Mouse (Mus musculus): ENCODE data around the gene Tfec.

The Tfec gene

DNA sequence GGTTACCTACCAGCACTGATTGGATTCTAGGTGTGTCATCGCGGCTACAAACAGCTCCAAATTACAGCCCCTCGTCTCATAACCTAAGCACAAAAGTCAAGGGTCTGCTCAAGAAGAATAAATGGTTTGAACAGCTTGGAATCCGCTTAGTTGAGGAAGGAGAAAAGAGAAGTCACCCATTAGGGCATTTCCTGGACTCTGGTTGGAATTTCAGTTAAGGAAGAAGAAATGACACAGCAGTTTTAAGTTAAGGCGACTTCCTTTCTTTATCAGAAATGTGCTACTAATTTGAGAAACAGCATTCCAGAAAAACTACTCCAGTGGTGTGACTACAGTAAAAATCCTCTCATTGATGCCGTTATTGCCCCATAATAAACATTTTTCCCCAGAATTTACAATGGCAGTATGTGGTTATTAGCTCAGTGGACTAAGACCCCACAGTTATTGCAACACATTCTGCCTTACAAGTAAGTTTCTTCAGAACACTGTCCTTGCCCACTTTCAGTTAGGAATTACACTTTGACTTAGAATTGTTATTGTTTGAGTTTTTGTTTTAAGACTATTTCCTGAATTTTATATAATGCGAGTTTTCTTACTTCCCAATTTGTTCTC is at the start of gene Tfec:
Tfec (minus strand) TSS at position 191 of the 612 bp plus-strand sequence.
- no peak for DNase-seq (ENCODE audit: low read depth, low spot score)

DNA sequence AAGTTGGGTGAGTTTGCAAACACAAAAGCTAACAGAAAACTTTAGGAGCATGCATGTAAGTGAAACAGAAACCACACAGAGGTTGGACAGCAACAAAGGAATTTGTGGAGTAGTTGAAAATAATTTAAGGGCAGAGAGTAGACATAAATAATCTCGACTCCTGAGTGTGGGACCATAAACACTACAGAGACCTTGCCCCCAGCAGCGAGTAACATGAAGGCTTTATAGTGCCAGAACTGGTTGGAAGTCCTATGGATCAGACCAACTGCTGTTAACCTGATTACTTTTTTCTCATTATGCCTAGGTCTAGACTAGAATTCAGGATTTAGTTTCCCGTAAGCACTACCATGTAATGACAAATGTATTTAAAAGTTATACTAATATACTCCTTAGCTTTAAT is 49.6 kb upstream of the Tfec start:
- DNase-seq (ENCODE audit: low read depth, low spot score) = no peak

DNA sequence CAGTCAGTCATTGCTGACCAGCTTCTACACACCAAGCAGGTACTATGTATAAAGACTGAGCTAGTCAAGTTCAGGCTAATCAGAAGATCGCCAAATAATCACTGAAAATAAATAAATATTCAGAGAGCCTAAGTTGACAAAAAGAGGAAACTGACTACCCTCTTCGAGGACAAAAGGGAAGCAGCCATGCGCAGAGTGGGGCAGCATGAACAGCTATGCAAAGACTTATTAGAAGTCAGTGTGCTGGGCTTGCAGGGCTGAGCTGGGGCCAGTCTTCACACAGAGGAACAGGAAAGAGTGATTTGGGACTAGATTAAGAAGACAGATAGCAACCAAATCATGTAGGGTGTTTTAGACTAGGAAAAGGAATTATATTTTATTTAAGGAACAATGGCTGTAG is 45.3 kb upstream of the Tfec start:
- no peak for DNase-seq (ENCODE audit: low read depth, low spot score)

DNA sequence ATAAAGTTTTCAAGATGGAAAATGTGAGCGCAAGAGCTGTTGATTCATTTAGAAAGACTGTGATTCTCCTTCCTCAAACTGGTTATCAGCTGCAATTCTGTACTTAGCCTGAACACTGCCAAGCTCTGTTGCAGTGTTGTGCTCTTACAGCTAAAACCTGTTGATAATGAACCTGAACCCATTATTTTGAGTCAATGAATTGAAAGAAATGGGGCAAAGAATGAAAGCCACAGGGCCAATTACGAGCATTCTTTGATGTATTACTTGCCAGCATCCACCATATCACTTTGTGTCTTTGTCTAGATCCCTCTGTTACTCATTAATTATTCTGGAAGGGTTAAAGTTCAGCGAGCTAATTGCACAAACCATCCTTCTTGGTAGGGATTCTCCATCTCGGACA is 44.2 kb upstream of the Tfec start:
- no peak for DNase-seq (ENCODE audit: low read depth, low spot score)

DNA sequence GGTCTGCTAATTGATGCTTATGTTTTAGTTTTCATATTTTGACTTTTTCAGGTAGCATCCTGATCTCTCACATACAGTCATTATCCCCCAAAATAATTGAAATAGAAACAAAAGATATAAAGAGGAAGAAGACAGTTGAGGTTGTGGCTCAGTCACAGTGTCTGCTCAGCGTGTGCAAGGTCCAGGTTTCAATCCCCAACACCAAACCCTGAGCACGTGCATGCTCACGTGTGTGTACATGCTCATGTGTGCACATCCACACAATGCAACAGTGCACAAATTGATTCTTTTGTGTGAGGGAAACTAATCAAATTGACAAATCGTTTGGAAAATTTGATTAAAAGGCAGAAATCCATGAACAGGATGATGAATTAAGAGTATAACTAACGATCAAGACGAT is 32.8 kb upstream of the Tfec start:
- no peak for DNase-seq (ENCODE audit: low read depth, low spot score)

DNA sequence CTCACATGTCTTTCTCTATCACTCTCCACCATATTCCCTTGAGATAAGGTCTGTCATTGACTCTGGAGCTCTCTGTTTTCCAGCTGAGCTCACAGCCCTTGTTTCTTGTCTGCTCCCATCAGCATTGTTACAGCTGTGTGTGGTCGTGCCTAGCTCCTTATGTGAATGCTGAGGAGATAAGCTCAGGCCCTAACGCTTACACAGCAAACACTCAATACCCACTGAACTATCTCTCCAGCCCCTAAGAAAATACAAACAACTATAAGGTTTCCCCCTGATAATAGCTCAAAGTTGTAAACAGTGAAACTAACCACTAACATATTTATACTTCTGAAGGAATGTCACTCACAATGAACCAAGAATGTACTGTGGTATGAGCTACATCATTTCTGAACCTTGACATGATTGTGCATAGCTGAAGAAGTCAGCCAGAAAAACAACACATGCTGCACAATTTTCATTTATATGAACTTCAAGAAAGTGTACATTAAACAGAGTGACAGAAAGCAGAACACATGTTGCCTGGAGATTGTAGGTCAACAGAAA is 21.9 kb upstream of the Tfec start:
- no peak for DNase-seq (ENCODE audit: low read depth, low spot score)

DNA sequence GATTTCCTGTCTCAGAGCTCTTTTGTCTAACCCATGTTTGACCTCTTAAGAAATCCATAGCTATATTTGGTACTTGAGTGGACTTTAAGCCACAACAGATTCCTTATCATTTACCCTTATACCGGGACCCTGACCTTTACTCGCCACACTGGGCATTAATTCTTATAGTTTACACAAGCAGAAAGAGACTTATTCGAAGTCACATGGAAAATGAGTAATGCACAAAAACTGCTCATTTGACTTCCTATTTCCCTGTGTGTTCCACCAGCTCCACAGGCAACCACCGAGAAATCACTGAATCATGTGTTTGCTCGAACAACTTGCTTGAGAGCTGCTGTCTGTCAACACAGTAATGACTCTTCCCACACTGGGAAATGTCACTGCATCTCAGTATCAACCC is 6.4 kb downstream of the Tfec start:
- DNase-seq (ENCODE audit: low read depth, low spot score) = no peak

DNA sequence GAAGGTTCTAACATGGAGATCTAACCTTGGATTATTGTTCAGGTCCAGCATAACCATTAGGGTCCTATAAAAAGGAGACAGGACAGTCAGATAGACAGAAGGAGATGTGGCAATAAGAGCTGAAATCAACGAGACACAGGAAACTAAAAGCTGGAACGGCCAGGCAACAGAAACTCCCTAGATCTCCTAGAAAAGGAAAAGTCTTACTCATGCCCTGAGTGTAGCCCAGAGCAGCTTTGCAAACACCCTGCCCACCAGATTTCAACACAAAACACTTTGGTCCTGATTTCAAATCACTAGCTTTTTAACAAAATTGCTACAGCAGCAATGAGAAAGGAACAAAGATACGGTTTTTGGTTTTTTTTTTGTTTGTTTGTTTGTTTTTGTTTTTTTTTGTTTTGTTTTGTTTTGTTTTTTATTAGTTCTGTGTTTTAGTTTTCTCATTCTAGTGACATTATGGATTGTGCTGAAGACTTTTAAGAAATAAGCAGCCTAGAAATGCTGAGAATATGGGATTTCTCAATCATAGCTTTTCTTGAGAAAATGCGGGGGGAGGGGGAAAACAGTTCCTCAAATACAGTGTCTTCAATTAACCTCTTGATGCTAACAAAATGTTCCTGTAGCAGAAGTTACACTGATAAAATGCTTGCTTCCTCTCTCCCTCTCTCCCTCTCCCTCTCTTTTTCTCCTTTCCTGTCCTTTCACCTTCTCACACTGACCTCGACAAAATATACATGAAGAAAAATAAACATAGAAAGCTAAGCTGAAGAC is 14.5 kb downstream of the Tfec start:
- DNase-seq (ENCODE audit: low read depth, low spot score) = no peak

DNA sequence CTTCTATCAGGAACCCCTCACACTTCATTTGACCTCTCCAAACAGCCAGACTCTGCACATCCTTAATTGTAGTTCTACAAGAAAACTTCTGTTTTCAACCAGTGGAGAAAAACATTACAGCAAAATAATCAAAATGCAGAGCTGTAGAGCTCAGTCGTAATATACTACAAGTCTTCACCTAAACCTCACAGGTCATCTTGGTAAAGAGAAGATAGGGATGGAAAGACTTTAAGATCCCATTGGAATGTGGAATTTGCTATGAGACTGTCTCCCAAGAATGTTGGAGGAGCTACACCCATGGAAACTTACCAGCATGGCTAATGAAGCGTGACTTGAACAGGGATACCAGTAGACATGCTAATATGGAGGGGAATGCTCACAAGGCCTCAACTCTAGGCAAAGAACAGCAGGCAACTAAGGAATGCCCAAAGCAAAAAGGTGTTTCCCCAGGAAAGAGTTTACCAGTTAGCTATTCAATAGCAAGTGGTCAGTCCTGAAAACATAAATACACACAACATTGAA is 24.2 kb downstream of the Tfec start:
- DNase-seq (ENCODE audit: low read depth, low spot score) = no peak

DNA sequence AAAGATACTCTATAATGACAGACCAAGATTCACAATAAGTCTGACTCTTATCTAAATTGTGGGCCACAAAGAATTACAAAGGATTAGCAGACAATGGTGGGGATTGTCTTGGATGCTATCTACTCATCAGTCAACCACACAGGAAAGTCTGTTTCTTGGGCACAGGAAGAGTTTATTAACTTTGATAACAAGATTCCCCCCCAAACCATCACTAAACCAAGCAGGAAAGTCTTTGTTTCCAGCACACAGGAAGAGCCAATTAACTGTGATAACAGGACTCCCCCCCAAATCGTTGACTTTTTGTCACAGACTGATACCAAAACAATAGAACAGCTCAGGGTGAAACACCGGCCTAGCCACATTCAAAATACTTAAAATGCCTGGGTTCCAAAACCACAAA is 28.2 kb downstream of the Tfec start:
- no peak for DNase-seq (ENCODE audit: low read depth, low spot score)

DNA sequence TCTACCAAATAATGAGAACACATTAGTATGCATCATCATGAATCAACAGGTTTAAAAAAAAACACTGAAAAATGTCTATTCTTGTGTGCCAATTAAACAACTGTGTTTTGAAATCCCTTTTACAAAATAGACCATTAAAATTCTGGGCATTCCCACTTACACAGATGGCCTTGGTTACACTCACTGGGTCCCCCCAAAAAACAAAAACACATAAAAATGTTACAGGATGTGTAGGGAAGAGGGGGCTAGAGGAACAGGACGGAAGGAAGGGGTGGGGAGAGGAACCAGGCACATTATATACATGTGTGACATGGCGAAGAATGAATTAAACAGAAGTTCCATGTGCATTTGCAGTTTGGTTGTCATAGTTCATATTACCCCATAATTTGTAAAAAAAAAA is 29.9 kb downstream of the Tfec start:
- DNase-seq (ENCODE audit: low read depth, low spot score) = no peak

DNA sequence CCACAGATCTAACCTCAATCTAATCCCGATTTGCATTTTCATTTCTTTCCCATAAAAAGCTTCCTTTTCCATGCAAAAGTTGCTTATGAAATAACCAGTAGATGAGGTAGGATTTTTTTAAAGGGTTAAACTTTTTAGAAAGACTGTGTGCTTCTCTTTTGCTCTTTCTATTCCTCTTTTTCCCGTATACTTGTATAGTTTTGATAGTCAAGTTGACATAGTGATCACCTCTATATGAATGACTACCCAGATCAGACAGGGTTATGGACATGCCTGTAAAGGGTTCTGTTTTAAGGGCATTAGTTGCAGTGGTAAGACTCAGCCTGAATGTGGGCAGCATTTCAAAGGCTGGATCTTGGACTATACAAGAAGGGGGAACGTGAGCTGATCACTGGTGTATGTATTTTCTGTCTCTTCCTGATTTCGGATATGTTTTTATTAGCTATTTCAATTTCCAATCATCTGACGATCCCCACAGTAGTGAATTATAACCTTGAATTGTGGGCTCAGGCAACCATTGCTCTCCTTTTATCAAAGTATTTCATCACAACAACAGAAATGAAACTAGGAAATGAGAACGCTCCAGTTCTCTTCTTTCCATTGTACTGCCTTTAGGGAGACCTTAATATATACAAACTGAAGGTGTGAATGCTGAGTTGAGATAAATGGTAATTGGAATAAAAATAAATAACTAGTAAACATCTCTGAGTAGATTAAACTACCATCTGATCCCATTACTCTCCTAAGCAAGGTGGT is 35.3 kb downstream of the Tfec start:
- no peak for DNase-seq (ENCODE audit: low read depth, low spot score)

DNA sequence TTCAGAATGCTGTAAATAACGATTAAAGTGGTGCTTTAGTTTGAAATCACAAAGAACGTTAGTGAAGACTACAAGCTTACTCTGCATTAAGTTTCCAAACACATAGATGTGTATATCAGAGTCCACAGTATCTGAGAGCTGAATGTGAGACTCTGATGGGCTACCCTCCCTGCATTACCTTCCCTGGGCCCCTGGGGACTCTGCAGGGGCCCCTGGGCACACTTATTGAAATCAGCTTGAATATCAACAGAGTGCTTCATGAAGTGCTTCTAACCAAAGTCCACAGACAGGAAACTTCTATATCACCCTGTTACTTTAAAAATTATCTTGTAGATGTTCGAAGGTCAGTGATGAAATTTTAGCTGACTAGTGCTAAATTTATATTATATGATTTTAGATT is 36.2 kb downstream of the Tfec start:
- no peak for DNase-seq (ENCODE audit: low read depth, low spot score)

DNA sequence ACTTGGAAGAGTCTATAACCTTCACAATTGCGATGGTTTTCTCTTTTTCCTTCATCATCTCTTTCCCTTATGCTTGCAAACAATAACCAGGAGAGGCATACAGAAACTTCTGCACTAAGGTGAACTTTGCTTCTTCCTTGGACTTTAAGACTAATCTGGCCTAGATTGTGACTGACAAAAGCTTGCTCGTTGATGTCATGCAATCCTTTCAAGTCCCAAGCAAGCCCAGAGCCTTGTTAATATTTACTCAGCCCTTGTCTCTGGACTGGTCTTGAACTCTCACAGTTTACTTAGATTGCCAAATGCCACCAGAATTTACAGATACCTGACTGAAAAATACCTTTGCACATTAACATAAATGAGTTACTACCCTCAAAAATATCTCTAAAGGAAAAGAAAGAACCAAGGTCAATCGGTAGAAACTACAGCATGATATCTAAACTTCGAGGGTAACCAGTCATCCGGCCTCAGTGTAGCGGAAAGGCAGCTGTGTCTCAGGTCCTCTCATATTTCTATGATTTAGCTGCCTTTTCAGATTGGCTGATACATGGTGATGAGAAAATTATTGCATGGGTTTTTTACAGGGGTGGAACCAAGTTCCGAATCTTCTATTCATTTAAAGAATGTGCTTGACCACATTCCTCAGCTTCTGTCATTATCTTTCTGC is 42.2 kb downstream of the Tfec start:
- DNase-seq (ENCODE audit: low read depth, low spot score) = no peak

DNA sequence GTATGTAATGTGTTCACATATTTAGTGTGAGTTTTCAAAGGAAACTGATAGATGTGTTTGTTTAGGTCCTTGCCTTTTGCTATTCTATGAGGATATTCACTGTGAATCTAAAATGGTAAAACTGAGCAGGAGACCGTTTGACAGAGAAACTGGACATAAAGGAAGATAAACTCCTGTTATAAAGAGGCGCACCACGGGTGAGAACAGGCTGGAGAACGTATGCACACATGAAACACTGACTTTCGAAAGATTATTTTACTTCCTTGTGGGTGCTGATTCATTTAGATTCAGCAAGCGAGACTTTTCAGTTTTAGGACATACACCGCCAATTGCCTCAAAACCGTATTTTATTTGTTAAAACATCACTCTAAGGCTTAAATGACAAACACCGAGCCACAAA is 43.3 kb downstream of the Tfec start:
- no peak for DNase-seq (ENCODE audit: low read depth, low spot score)

DNA sequence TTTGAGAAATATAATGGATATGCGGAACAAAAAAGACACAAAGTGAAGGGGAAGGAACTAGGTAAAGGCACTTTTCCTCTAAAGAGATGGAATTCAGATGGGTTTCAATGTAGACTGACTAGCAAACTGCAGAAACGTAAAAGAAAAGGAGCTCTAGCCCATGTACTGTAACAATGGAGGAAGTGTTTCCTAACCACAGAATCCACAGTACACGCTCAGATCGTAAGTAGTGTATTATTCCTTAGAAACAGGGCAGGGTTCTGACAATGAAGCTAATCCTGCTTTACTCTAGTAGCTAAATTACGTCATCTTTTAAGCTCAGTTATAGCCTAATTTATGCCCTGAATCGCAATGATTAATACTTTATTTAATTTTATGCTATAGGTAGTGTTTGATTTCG is 51.7 kb downstream of the Tfec start:
- no peak for DNase-seq (ENCODE audit: low read depth, low spot score)

DNA sequence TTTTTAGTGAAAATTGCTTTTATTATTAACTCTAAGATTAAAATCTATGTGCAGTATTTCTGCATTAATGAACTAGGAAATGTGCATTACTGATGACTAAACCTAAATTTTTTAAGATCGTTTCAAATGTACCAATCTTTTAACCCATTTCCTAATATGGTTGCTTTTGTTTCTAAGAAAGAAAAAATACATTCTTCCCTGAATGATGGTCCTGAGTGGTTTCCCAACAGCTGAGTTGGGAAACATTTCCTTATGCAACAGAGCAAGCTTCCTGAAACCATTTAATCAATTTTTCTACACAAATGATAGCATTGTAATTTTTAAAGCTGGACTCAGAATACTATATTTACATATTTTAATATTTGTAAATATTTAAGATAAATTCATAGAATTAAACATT is 62.6 kb downstream of the Tfec start:
- DNase-seq (ENCODE audit: low read depth, low spot score) = no peak

DNA sequence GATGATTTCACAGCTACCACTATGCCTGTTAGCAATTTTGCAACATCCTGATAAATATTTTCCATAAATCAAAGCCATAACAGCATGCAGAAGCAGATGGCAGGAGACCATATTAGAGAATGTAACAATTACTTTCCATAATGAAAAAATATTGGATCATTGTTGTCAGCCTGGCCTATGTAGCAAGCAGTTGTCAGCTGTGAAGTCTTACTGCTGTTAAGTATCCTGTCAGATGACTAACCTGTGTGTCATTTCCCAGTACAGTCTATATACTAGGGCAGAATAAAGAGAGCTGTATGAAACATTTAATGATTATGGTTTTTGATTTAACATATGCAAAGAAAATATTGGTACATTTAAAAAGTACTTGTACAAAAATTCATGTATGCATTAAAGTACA is 69.9 kb downstream of the Tfec start:
- DNase-seq (ENCODE audit: low read depth, low spot score) = no peak

DNA sequence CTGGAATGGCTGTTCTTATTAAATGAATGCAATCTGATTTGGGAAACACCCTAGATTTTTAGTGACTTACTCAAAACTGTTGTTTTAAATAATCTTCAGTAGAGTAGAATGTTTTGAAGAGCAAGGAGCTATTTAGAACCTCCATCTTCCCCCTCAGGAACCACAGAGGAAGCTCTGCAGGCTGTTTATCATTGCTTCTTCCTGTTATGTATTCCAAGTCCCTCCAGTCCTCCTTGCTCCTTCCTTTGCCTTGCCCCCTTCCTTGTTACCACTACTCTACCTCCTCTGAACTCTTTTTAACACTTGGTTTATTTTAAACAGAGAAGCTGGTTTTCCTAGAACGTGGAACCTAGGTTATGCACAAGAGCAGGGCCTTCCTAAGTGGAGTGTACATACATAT is 76.3 kb downstream of the Tfec start:
- no peak for DNase-seq (ENCODE audit: low read depth, low spot score)

DNA sequence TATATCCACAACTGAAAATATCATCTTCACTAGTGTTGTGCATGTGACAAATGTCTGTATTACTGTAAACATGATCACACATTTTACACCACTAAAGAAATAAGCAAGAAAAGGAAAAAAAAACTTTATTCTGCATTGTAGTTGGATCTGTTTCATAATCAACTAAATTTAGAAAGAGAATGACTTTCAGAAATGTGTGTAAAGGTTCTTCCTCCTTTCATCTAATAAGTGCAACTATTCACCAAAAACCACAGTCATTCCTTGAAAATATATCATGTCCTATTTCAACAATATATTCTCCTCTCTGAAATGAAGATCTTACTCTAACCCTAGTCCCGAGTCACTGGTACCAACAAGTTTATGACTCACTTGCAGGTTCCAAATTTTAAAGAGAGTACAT is 91.9 kb downstream of the Tfec start:
- DNase-seq (ENCODE audit: low read depth, low spot score) = no peak

DNA sequence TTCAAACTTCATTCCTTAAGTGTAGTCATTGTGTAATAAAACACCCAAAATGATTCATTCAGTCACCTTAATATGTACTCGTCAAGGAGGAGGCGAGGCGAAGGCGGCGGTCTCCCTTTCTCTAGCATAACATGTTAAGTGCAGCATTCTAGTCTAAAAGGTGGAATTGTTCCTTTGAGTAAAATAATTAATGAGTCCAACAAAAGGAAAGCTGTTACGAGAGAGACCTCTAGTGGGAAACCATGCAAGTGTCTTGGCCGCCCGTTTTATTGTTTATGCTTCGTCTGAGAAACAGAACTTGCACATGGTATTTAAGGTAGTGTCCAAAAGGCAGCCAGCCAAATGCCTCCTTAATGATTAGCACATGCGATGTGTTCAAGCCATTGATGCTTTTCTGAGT is 100.6 kb downstream of the Tfec start:
- DNase-seq (ENCODE audit: low read depth, low spot score) = peak; percentile 3

DNA sequence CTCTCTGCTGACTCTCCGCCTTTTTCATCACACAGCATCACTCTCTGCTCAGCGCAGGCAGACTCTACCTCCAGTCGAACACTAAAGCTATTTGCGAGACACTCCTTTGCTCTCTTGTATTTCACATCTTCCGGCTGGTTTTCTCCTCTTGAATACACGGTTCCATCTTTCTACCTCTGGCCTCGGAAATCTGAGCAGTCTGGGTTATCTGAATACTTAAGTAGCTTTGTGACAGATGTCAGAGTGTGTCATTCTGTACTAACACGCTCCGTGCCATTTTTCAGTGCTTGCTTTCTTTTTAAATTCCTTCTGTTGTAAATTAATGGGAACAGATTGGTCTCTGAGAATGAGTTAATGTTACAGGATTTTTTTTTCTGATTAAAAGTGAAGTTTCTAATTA is 101.3 kb downstream of the Tfec start:
- DNase-seq (ENCODE audit: low read depth, low spot score) = no peak

Data from skeletal muscle tissue, adult 2 months (tissue).